10 mouse cellular contexts compared by ENCODE assay signal in the genomic region with DNA sequence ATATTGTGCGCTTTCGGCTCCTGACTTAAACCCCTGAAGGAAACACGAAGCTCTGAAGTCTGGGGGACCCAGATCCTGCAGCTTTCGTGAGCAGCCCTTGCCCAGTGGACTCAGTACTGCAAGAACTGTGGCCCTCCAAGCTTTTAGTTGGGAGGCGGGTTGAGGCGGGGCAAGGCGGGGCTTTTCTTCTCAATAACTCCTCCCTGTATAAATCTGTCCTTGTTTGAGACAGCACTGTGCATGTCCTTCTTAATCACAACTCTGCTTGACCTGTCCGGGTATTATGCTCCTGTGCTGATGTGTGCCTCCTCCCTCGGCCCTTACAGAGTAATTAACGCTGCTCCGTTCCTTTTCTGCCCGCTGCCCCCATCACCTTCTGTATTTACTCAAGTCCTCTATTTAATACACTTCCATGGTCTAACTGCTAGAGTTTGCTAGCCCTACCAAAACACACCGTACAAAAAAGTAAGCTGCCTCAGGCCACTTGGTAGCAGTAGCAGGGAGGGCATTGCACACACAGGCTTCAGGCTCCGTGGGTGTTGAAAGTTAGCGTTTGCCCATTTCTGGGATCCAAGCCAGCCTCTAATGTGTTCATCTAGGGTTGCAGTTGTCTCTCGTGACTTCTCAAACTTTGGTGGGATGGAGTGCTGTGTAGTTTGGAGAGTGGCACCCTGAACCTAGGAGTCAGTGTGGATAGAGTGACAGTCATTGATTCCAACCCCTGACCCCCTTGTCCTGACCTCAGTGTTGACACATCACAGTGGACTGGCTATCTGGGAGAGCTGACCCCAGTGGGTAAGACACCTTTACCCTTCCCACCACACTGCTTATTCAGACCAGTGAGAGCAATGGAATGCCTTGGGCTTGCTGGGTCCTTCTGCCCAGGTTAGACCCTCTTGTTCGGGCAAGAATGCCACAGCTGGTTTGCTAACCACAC. TPM values are rescaled to one million over a fixed set of nuclear protein-coding genes. Genes with fewer than 3 reads are reported as not detected.
A peak's percentile ranks its signal among the peaks of the same experiment; 100 is the strongest.
DNase-seq lines count a peak whose midpoint lies in the region; ATAC-seq and TF ChIP-seq lines count a peak whose summit lies in the region.
"Had no signal": no experiment of that assay in that cellular context is flagged by ENCODE, and none has a peak within 500 bp of the region (broad histone marks: within the 10 kb centered on the region; RNA-seq: fewer than 3 reads in every experiment).

No protein-coding gene starts in this region.

- ATAC-seq in embryonic facial prominence, embryonic 14.5 days (ENCODE audit: low read depth), result no peak

- DNase-seq in heart, adult 11 months, result peak; percentile 85
- DNase-seq in heart, adult 9 months (ENCODE audit: low spot score in 2 of 2), result no peak
- peak; percentile 60 for DNase-seq in embryonic facial prominence, embryonic 14.5 days (ENCODE audit: low spot score)
- DNase-seq in kidney, postnatal 4 days, result peak; percentile 56 to 62
- DNase-seq in frontal cortex, postnatal 10 days (ENCODE audit: low spot score in 2 of 2), result no peak
- no peak for DNase-seq in spleen, postnatal 4 days (ENCODE audit: low spot score in 2 of 2)
- no peak for DNase-seq in cerebellum, adult 9-11 months
- DNase-seq: cerebellum, adult 11-12 months; lung, postnatal 4 days had no signal

- no peaks in the 10 kb centered on the region for H3K27me3 ChIP-seq in E14TG2a.4 (ENCODE audit: insufficient read depth, low read length)
- no peaks in the 10 kb centered on the region for H3K27me3 ChIP-seq in embryonic facial prominence, embryonic 14.5 days (replicated peaks; ENCODE audit: control insufficient read depth, insufficient read depth, low read length)

- H3K4me2 ChIP-seq in embryonic facial prominence, embryonic 14.5 days (ENCODE audit: low read depth, low read length), result no peak overlapping the region

- H3K27ac ChIP-seq in embryonic facial prominence, embryonic 14.5 days (replicated peaks; ENCODE audit: low read depth, low read length), result no peak overlapping the region; the same call in 1 of the 2 replicates

- TF ChIP-seq CTCF in E14TG2a.4 (conservative IDR thresholded peaks at IDR 0.05; ENCODE audit: low read length), result no peak

- peaks cover 13% of the 10 kb centered on the region for H3K36me3 ChIP-seq in E14TG2a.4 (ENCODE audit: insufficient read depth, low read length)
- H3K36me3 ChIP-seq in embryonic facial prominence, embryonic 14.5 days (ENCODE audit: control insufficient read depth, insufficient read depth, low read length), result peaks cover 27% of the 10 kb centered on the region

- WGBS in embryonic facial prominence, embryonic 14.5 days, result 61% methylated on average over 17 of the region's 17 CpGs

- H3K9me3 ChIP-seq in E14TG2a.4 (ENCODE audit: low read length), result peaks cover 5% of the 10 kb centered on the region
- no peaks in the 10 kb centered on the region for H3K9me3 ChIP-seq in embryonic facial prominence, embryonic 14.5 days (ENCODE audit: control insufficient read depth, low read length)

- peak overlapping the region; percentile 35 for H3K4me3 ChIP-seq in E14TG2a.4 (replicated peaks; ENCODE audit: low read length)
- H3K4me3 ChIP-seq in embryonic facial prominence, embryonic 14.5 days (ENCODE audit: low read depth, low read length), result no peak overlapping the region

- H3K4me1 ChIP-seq in E14TG2a.4 (replicated peaks; ENCODE audit: low read depth, low read length), result peaks cover 58% of the 10 kb centered on the region
- peaks cover 27% of the 10 kb centered on the region for H3K4me1 ChIP-seq in embryonic facial prominence, embryonic 14.5 days (ENCODE audit: control insufficient read depth, insufficient read depth, low read length)

- no peak overlapping the region for H3K9ac ChIP-seq in embryonic facial prominence, embryonic 14.5 days (ENCODE audit: low read depth, low read length)

RNA-seq across cellular contexts. Expression of gene Ssr1, which starts 51.8 kb away (rescaled TPM):
- polyA plus RNA-seq in embryonic facial prominence, embryonic 14.5 days (2014; fragmentation: Nextera tagmentation; extraction: Ambion mirVana), result 162 and 167 TPM in 2 replicates

Comparison
In these comparisons a context has a peak if more than half of its experiments do, and no peak if none do; other contexts are left out.
1. DNase-seq: peak in heart, adult 11 months (single experiment), embryonic facial prominence, embryonic 14.5 days (single experiment) and kidney, postnatal 4 days (2 of 2); none in heart, adult 9 months (0 of 2), frontal cortex, postnatal 10 days (0 of 2), spleen, postnatal 4 days (0 of 2) and cerebellum, adult 9-11 months (single experiment).